Mouse (Mus musculus) liver, adult 2 months (tissue): ENCODE results near the gene Apobec1. TPM values are rescaled to one million over a fixed set of nuclear protein-coding genes. Genes with fewer than 3 reads are reported as not detected.

Experiments used
- DNase-seq: peaks from one replicate; pipeline ENCODE4 v3.0.0-alpha.2; 2011; ENCODE audit warnings: low read depth, low spot score; ENCODE audit errors: extremely low read depth
- H3K27ac ChIP-seq: fragments of 200-500 bp; replicated peaks from 2 replicates; pipeline ENCODE4 v1.5.1; 2012; ENCODE audit warnings: low read depth, mild to moderate bottlenecking, control low read depth, inconsistent platforms, low read length; ENCODE audit not compliant: insufficient read depth
- H3K27me3 ChIP-seq: fragments of 200-500 bp; 2 replicates; pipeline ENCODE4 v1.6.1; 2012; ENCODE audit warnings: mild to moderate bottlenecking, moderate library complexity, low read length, inconsistent platforms; ENCODE audit not compliant: control insufficient read depth, insufficient read depth
- H3K36me3 ChIP-seq: fragments of 200-500 bp; 2 replicates; pipeline ENCODE4 v1.6.1; 2012; ENCODE audit warnings: low read length, inconsistent platforms; ENCODE audit not compliant: control insufficient read depth, insufficient read depth
- H3K4me1 ChIP-seq: fragments of 200-500 bp; 2 replicates; pipeline ENCODE4 v1.6.1; 2011; ENCODE audit warnings: low read length; ENCODE audit not compliant: control insufficient read depth, insufficient read depth
- H3K4me3 ChIP-seq: fragments of 200-500 bp; 2 replicates; pipeline ENCODE4 v1.5.1; 2011; ENCODE audit warnings: low read depth, mild to moderate bottlenecking, control low read depth, low read length, moderate library complexity; ENCODE audit not compliant: insufficient read depth
- H3K79me2 ChIP-seq: fragments of 200-500 bp; 2 replicates; pipeline ENCODE4 v1.6.1; 2012; ENCODE audit warnings: inconsistent platforms, mild to moderate bottlenecking, low read length, moderate library complexity; ENCODE audit not compliant: control insufficient read depth, insufficient read depth
- H3K9ac ChIP-seq: fragments of 200-500 bp; 2 replicates; pipeline ENCODE4 v1.6.1; 2012; ENCODE audit warnings: low read depth, mild to moderate bottlenecking, control low read depth, inconsistent platforms, low read length
- CTCF ChIP-seq: fragments of 200-500 bp; IDR thresholded peaks from 2 replicates; pipeline ENCODE4 v1.5.1; 2011; ENCODE audit warnings: low read depth, low read length, control low read depth
- POLR2A ChIP-seq: fragments of 200-500 bp; IDR thresholded peaks from 2 replicates; pipeline ENCODE4 v1.6.1; 2011; ENCODE audit warnings: low read length, control low read depth; ENCODE audit not compliant: insufficient read depth; ENCODE audit errors: extremely low read depth
- WGBS: fragments of 180-500 bp; shearing (Covaris S2); methylation state at CpG from one replicate; pipeline ENCODE4 v1.1.7; 2018; 5-methylcytosine and 5-hydroxymethylcytosine counted together
- polyA plus RNA-seq: library from polyadenylated mRNA; depleted of rRNA; stranded (reverse); fragments of >200 nt; gene quantifications from 2 replicates; pipeline ENCODE4 v1.2.3, GENCODE M21; 2012
- total RNA-seq: library from RNA; depleted of rRNA; stranded (reverse); fragments of >200 nt; gene quantifications from 2 replicates; pipeline ENCODE4 v1.2.3, GENCODE M21; 2014

The Apobec1 gene
- total and polyA plus RNA-seq, 2 experiments = 17.3 to 18.2 TPM

GRCm38 (mm10) chr6:122635315-122635714 lies 33.1 kb upstream of the Apobec1 start:
- TF ChIP-seq CTCF (no peak), POLR2A (no peak)
- WGBS = 67% methylated on average over 7 of the region's 7 CpGs
- no peaks in the 10 kb centered on the region for H3K27me3 ChIP-seq
- no peak overlapping the region for H3K9ac ChIP-seq
- no peak overlapping the region for H3K4me3 ChIP-seq
- no peaks in the 10 kb centered on the region for H3K36me3 ChIP-seq
- no peak overlapping the region for H3K27ac ChIP-seq
- H3K79me2 ChIP-seq = no peaks in the 10 kb centered on the region
- DNase-seq = peak; percentile 36
- H3K4me1 ChIP-seq = peaks cover 2% of the 10 kb centered on the region

GRCm38 (mm10) chr6:122633411-122633810 lies 31.2 kb upstream of the Apobec1 start:
- no peaks in the 10 kb centered on the region for H3K79me2 ChIP-seq
- TF ChIP-seq CTCF (peak; percentile 74), POLR2A (no peak)
- H3K9ac ChIP-seq = no peak overlapping the region
- H3K4me1 ChIP-seq = peaks cover 2% of the 10 kb centered on the region
- no peaks in the 10 kb centered on the region for H3K36me3 ChIP-seq
- WGBS = 31% methylated on average over 9 of the region's 9 CpGs
- no peaks in the 10 kb centered on the region for H3K27me3 ChIP-seq
- H3K4me3 ChIP-seq = no peak overlapping the region
- H3K27ac ChIP-seq = no peak overlapping the region
- DNase-seq = peak; percentile 41

- Histone ChIP-seq H3K4me1 (peaks cover 5% of the 10 kb centered on the region), H3K79me2 (no peaks in the 10 kb centered on the region), H3K27me3 (no peaks in the 10 kb centered on the region), H3K9ac (peak overlapping the region; percentile 63), H3K4me3 (peak overlapping the region; percentile 46), H3K27ac (no peak overlapping the region), H3K36me3 (no peaks in the 10 kb centered on the region)
- WGBS = 27% methylated on average over 20 of the region's 20 CpGs
- peak; percentile 42 for DNase-seq
- 0 out of 2 replicates have a peak, but pooled peaks have one; percentile 11 for TF ChIP-seq POLR2A
- no peak for TF ChIP-seq CTCF
Observed at GRCm38 (mm10) chr6:122627469-122628108, 25.3 kb upstream of the Apobec1 start.

- no peak for TF ChIP-seq CTCF
- TF ChIP-seq POLR2A = no peak
- 0 out of 2 replicates have a peak within 1 kb of the TSS, but pooled peaks have one; percentile 41 for H3K27ac ChIP-seq
- H3K9ac ChIP-seq = no peak within 1 kb of the TSS; the same call in 1 of the 2 replicates
- no peaks in the 10 kb centered on the region for H3K27me3 ChIP-seq
- peaks cover 9% of the 10 kb centered on the region for H3K4me1 ChIP-seq
- DNase-seq = no peak
- WGBS = 94% methylated on average over 8 of the region's 8 CpGs
- no peaks in the 10 kb centered on the region for H3K36me3 ChIP-seq
- no peaks in the 10 kb centered on the region for H3K79me2 ChIP-seq
- no peak within 1 kb of the TSS for H3K4me3 ChIP-seq
Observed at GRCm38 (mm10) chr6:122626110-122626509, 23.9 kb upstream of the Apobec1 start, which contains the start of gene Dppa3. Gene Dppa3 (plus strand): TSS chr6:122626410.

GRCm38 (mm10) chr6:122625156-122625555 lies 22.9 kb upstream of the Apobec1 start:
- H3K36me3 ChIP-seq = no peaks in the 10 kb centered on the region
- TF ChIP-seq CTCF (no peak), POLR2A (no peak)
- H3K27ac ChIP-seq = peak overlapping the region; percentile 87
- H3K9ac ChIP-seq = no peak overlapping the region
- DNase-seq = peak; percentile 100
- H3K4me3 ChIP-seq = no peak overlapping the region
- no peaks in the 10 kb centered on the region for H3K79me2 ChIP-seq
- WGBS = 21% methylated on average over 4 of the region's 4 CpGs
- H3K4me1 ChIP-seq = peaks cover 12% of the 10 kb centered on the region
- no peaks in the 10 kb centered on the region for H3K27me3 ChIP-seq

- peak overlapping the region; percentile 87 for H3K27ac ChIP-seq
- WGBS = 52% methylated on average over 5 of the region's 5 CpGs
Observed at GRCm38 (mm10) chr6:122624480-122624879, 22.2 kb upstream of the Apobec1 start.

More at GRCm38 (mm10) chr6:122624480-122624879, 22.2 kb upstream of the Apobec1 start:
- no peaks in the 10 kb centered on the region for H3K36me3 ChIP-seq
- no peaks in the 10 kb centered on the region for H3K79me2 ChIP-seq
- H3K27me3 ChIP-seq = no peaks in the 10 kb centered on the region
- no peak overlapping the region for H3K9ac ChIP-seq
- no peak overlapping the region for H3K4me3 ChIP-seq
- H3K4me1 ChIP-seq = peaks cover 12% of the 10 kb centered on the region
- TF ChIP-seq CTCF (no peak), POLR2A (no peak)
- DNase-seq = no peak
